Mouse (Mus musculus) liver, adult 2 months (tissue): Measurements from ENCODE around the gene Myo1a. TPM values are rescaled to one million over a fixed set of nuclear protein-coding genes. Genes with fewer than 3 reads are reported as not detected.

Experiments used
- DNase-seq: peaks from one replicate; pipeline ENCODE4 v3.0.0-alpha.2; 2011; ENCODE audit warnings: low read depth, low spot score; ENCODE audit errors: extremely low read depth
- H3K27ac ChIP-seq: fragments of 200-500 bp; replicated peaks from 2 replicates; pipeline ENCODE4 v1.5.1; 2012; ENCODE audit warnings: low read depth, mild to moderate bottlenecking, control low read depth, inconsistent platforms, low read length; ENCODE audit not compliant: insufficient read depth
- H3K27me3 ChIP-seq: fragments of 200-500 bp; 2 replicates; pipeline ENCODE4 v1.6.1; 2012; ENCODE audit warnings: mild to moderate bottlenecking, moderate library complexity, low read length, inconsistent platforms; ENCODE audit not compliant: control insufficient read depth, insufficient read depth
- H3K36me3 ChIP-seq: fragments of 200-500 bp; 2 replicates; pipeline ENCODE4 v1.6.1; 2012; ENCODE audit warnings: low read length, inconsistent platforms; ENCODE audit not compliant: control insufficient read depth, insufficient read depth
- H3K4me1 ChIP-seq: fragments of 200-500 bp; 2 replicates; pipeline ENCODE4 v1.6.1; 2011; ENCODE audit warnings: low read length; ENCODE audit not compliant: control insufficient read depth, insufficient read depth
- H3K4me3 ChIP-seq: fragments of 200-500 bp; 2 replicates; pipeline ENCODE4 v1.5.1; 2011; ENCODE audit warnings: low read depth, mild to moderate bottlenecking, control low read depth, low read length, moderate library complexity; ENCODE audit not compliant: insufficient read depth
- H3K79me2 ChIP-seq: fragments of 200-500 bp; 2 replicates; pipeline ENCODE4 v1.6.1; 2012; ENCODE audit warnings: inconsistent platforms, mild to moderate bottlenecking, low read length, moderate library complexity; ENCODE audit not compliant: control insufficient read depth, insufficient read depth
- H3K9ac ChIP-seq: fragments of 200-500 bp; 2 replicates; pipeline ENCODE4 v1.6.1; 2012; ENCODE audit warnings: low read depth, mild to moderate bottlenecking, control low read depth, inconsistent platforms, low read length
- CTCF ChIP-seq: fragments of 200-500 bp; IDR thresholded peaks from 2 replicates; pipeline ENCODE4 v1.5.1; 2011; ENCODE audit warnings: low read depth, low read length, control low read depth
- POLR2A ChIP-seq: fragments of 200-500 bp; IDR thresholded peaks from 2 replicates; pipeline ENCODE4 v1.6.1; 2011; ENCODE audit warnings: low read length, control low read depth; ENCODE audit not compliant: insufficient read depth; ENCODE audit errors: extremely low read depth
- WGBS: fragments of 180-500 bp; shearing (Covaris S2); methylation state at CpG from one replicate; pipeline ENCODE4 v1.1.7; 2018; 5-methylcytosine and 5-hydroxymethylcytosine counted together
- polyA plus RNA-seq: library from polyadenylated mRNA; depleted of rRNA; stranded (reverse); fragments of >200 nt; gene quantifications from 2 replicates; pipeline ENCODE4 v1.2.3, GENCODE M21; 2012
- total RNA-seq: library from RNA; depleted of rRNA; stranded (reverse); fragments of >200 nt; gene quantifications from 2 replicates; pipeline ENCODE4 v1.2.3, GENCODE M21; 2014

Myo1a gene
- total and polyA plus RNA-seq, 2 experiments = 0.02 to 0.18 TPM

GRCm38 (mm10) chr10:127676691-127677548, 28.1 kb upstream of the Myo1a start:
- WGBS = 1% methylated on average over 68 of the region's 71 CpGs
- Histone ChIP-seq H3K4me3 (peak overlapping the region; percentile 84), H3K36me3 (no peaks in the 10 kb centered on the region), H3K27me3 (no peaks in the 10 kb centered on the region), H3K27ac (peak overlapping the region; percentile 46; the same call in 1 of the 2 replicates), H3K4me1 (peaks cover 7% of the 10 kb centered on the region), H3K9ac (peak overlapping the region; percentile 81), H3K79me2 (no peaks in the 10 kb centered on the region)
- DNase-seq = peak; percentile 96
- TF ChIP-seq POLR2A (no peak), CTCF (no peak)

- TF ChIP-seq POLR2A = no peak
- TF ChIP-seq CTCF = peak; percentile 77
- H3K4me1 ChIP-seq = peaks cover 7% of the 10 kb centered on the region
- no peaks in the 10 kb centered on the region; the same call in 1 of the 2 replicates for H3K79me2 ChIP-seq
- H3K9ac ChIP-seq = peak overlapping the region; percentile 81; the same call in 1 of the 2 replicates
- no peak overlapping the region for H3K27ac ChIP-seq
- 5% methylated on average over 14 of the region's 14 CpGs for WGBS
- no peaks in the 10 kb centered on the region for H3K27me3 ChIP-seq
- no peak overlapping the region for H3K4me3 ChIP-seq
- DNase-seq = peak; percentile 76
- H3K36me3 ChIP-seq = no peaks in the 10 kb centered on the region
Observed at GRCm38 (mm10) chr10:127677591-127678336, 27.2 kb upstream of the Myo1a start.

GRCm38 (mm10) chr10:127679208-127679607, 25.8 kb upstream of the Myo1a start:
- DNase-seq = no peak
- WGBS = 95% methylated on average over 1 of the region's 1 CpGs
- H3K4me1 ChIP-seq = peaks cover 7% of the 10 kb centered on the region
- H3K27me3 ChIP-seq = no peaks in the 10 kb centered on the region
- H3K9ac ChIP-seq = no peak overlapping the region
- TF ChIP-seq CTCF (no peak), POLR2A (no peak)
- no peak overlapping the region for H3K4me3 ChIP-seq
- H3K36me3 ChIP-seq = no peaks in the 10 kb centered on the region
- H3K79me2 ChIP-seq = no peaks in the 10 kb centered on the region; the same call in 1 of the 2 replicates
- H3K27ac ChIP-seq = no peak overlapping the region

- no peak overlapping the region for H3K4me3 ChIP-seq
- no peaks in the 10 kb centered on the region for H3K36me3 ChIP-seq
- no peaks in the 10 kb centered on the region for H3K27me3 ChIP-seq
- no peak overlapping the region for H3K27ac ChIP-seq
- H3K9ac ChIP-seq = no peak overlapping the region
- H3K4me1 ChIP-seq = peaks cover 7% of the 10 kb centered on the region
- TF ChIP-seq CTCF = no peak
- TF ChIP-seq POLR2A = no peak
- no peak for DNase-seq
- H3K79me2 ChIP-seq = no peaks in the 10 kb centered on the region; the same call in 1 of the 2 replicates
- WGBS = 74% methylated on average over 3 of the region's 3 CpGs
Observed at GRCm38 (mm10) chr10:127679881-127680280, 25.1 kb upstream of the Myo1a start.

GRCm38 (mm10) chr10:127682886-127683285, 22.1 kb upstream of the Myo1a start:
- H3K4me1 ChIP-seq = no peaks in the 10 kb centered on the region
- no peak overlapping the region for H3K9ac ChIP-seq
- TF ChIP-seq POLR2A = no peak
- no peaks in the 10 kb centered on the region for H3K36me3 ChIP-seq
- no peak overlapping the region for H3K27ac ChIP-seq
- no peaks in the 10 kb centered on the region; the same call in 1 of the 2 replicates for H3K79me2 ChIP-seq
- no peak overlapping the region for H3K4me3 ChIP-seq
- 86% methylated on average over 6 of the region's 6 CpGs for WGBS
- no peaks in the 10 kb centered on the region for H3K27me3 ChIP-seq
- no peak for DNase-seq
